Mouse (Mus musculus): ENCODE measurements around the gene Cfap221.

GRCm38 (mm10) chr1:119889347-119889746, 107.7 kb downstream of the Cfap221 start:
- TF ChIP-seq CTCF (IDR thresholded peaks at IDR 0.05; ENCODE audit: low read depth, low read length): no peak
- no peak for TF ChIP-seq POLR2A (IDR thresholded peaks at IDR 0.05; ENCODE audit: insufficient read depth, low read length)
- TF ChIP-seq EP300 (IDR thresholded peaks at IDR 0.05; ENCODE audit: insufficient read depth, low read depth, low read length): no peak
